Mouse (Mus musculus): ENCODE results near the gene Rasgrp4.

DNA sequence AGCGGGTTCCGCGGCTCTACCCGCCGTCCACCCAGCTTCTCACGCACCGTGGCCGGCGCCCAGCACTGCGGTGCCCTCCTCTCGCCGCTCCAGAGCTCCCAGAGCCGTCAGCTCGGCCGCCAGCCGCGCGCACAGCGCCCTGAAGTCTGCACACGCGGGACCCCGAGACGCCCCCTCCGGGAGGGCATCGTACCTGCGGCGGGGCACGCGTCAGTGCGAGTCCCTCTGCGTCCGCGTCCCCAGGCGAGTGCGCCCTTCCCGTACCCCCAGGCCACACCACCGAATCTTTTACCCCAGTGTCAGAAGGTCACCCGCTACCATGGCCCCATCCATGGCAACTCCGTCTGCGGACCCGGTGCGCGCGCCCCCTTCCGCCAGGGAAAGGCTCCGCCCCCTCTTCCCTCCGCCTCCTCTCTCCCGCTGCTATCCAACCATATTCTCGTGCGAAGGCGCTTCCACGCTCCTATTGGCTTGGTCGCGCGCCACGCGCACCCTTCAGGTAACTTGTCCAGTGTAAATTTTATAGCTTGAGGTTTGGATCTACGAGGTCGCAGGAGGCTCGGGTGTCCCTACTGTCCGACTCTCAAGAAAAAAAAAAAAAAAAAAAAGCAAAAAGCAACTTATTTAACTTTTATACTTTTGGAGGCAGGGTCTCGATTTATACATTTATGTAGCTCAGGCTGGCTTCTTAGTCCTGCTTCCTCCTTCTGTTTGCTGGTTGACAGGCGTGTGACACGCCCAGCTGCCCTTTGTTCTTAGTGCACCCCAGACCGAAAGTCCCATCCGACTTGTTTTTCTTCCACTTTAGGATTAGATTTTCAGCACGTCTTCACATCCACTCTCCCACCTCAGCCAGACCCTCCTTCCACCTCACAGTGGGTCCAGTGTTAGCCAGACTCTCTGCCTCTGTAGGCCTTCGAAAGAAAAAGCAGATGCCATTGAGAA is 21.5 kb downstream of the Rasgrp4 start, which contains the start of gene Fam98c:
- TF ChIP-seq CTCF (conservative IDR thresholded peaks at IDR 0.05 in 1 of 2, IDR thresholded peaks at IDR 0.05 in 1 of 2; ENCODE audit: low read depth in 2 of 2, low read length in 2 of 2) (peak in 1 of 2 experiments; percentile 25; a peak in 2 of 4 replicates), MAFK (IDR thresholded peaks at IDR 0.05; ENCODE audit: insufficient replicate concordance, low read length) (no peak), ELF1 (IDR thresholded peaks at IDR 0.05; ENCODE audit: low read depth, low read length) (peak; percentile 59)
